Mouse (Mus musculus): ENCODE data around the gene Ctbp2. TPM values are rescaled to one million over a fixed set of nuclear protein-coding genes. Genes with fewer than 3 reads are reported as not detected.

Gene Ctbp2
- polyA plus RNA-seq, 1 experiment from 2014 or later = 60.2 TPM

DNA sequence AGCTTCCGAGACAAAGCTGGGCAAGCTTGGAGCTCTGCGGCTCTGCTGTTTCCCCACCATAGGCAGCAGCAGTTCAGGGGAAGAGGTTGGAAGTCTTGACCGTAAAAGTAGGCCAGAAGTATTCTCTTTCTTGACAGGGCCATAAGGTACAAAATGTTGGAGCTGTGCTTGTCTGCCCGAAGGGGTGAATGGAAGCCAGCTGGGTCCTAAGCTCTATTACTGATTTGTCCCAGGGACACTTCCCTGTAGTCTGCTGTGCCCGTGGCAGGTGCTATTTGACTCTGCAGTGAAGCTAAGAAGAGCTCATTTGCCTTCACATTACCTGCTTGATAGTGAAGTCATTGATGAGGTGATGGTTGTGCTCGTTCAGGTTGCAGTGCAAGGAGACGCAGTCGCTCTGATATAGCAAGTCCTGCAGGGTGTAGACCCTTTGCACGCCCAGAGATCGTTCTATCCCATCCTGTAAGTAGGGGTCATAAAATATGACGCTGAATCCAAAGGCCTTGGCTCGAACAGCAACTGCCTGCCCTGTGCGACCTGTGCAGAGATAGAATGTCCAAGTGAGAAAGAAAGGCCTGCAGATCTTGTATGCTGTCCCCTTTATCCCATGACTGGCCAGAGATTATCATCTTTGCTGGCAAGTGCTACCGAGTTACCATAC is 132.8 kb downstream of the Ctbp2 start:
- H3K9me3 ChIP-seq = no peaks in the 10 kb centered on the region
- ATAC-seq (replicated peaks) = no peak
- no peak overlapping the region for H3K27ac ChIP-seq
- no peak overlapping the region for H3K4me3 ChIP-seq
- no peaks in the 10 kb centered on the region for H3K27me3 ChIP-seq (replicated peaks)
- H3K36me3 ChIP-seq (replicated peaks) = peaks cover 14% of the 10 kb centered on the region
- peaks cover 10% of the 10 kb centered on the region; the same call in 1 of the 2 replicates for H3K4me1 ChIP-seq
- no peak overlapping the region for H3K9ac ChIP-seq
- 93% methylated on average over 14 of the region's 14 CpGs for WGBS
- H3K4me2 ChIP-seq = no peak overlapping the region

DNA sequence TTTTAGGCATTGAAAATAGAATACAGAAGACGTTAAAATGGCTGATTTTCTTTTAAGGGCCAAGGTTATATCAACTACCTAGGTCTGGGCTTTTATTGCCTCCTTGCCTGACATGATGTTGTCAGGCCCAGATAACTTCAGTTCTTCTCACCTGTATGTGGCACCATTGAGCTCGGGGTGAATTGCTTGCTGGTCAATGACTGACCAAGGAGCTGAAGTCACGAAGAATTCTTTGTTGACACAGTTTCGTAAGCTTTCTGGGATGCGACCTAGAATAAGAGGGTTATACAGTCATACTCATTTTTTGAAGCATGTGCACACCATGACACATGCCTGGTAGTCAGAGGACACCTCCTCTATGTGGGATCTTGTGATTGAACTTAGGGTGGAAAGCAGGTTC is 134.3 kb downstream of the Ctbp2 start:
- ATAC-seq (replicated peaks) = no peak
- no peaks in the 10 kb centered on the region for H3K27me3 ChIP-seq (replicated peaks)
- no peak overlapping the region for H3K4me2 ChIP-seq
- WGBS = 92% methylated on average over 5 of the region's 5 CpGs
- peaks cover 6% of the 10 kb centered on the region; the same call in 1 of the 2 replicates for H3K4me1 ChIP-seq
- H3K9ac ChIP-seq = no peak overlapping the region
- no peaks in the 10 kb centered on the region for H3K9me3 ChIP-seq
- H3K27ac ChIP-seq = no peak overlapping the region
- H3K4me3 ChIP-seq = no peak overlapping the region
- peaks cover 14% of the 10 kb centered on the region for H3K36me3 ChIP-seq (replicated peaks)

DNA sequence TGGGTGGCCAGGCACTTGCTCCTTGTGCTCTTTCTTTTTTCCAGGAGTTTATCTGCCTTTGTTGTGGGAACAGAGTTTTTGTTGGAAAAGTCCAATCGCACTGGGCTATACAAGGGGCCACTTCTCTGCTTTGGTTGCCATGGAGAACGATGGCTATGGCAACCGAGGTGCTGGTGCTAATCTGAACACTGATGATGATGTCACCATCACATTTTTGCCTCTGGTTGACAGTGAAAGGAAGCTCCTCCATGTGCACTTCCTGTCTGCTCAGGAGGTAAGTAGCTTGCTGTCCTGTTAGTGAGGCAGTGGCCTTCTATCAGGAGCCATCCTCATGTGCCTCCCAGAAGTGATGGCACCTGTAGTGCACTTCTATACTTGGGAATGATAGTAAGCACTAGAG is 141.5 kb downstream of the Ctbp2 start:
- no peak overlapping the region for H3K4me2 ChIP-seq
- no peak overlapping the region for H3K9ac ChIP-seq
- H3K4me3 ChIP-seq = no peak overlapping the region
- H3K9me3 ChIP-seq = no peaks in the 10 kb centered on the region
- H3K27me3 ChIP-seq (replicated peaks) = no peaks in the 10 kb centered on the region
- no peak overlapping the region for H3K27ac ChIP-seq
- WGBS = 30% methylated on average over 3 of the region's 3 CpGs
- peaks cover 11% of the 10 kb centered on the region; the same call in 1 of the 2 replicates for H3K36me3 ChIP-seq (replicated peaks)
- H3K4me1 ChIP-seq = no peaks in the 10 kb centered on the region
- ATAC-seq (replicated peaks) = no peak

DNA sequence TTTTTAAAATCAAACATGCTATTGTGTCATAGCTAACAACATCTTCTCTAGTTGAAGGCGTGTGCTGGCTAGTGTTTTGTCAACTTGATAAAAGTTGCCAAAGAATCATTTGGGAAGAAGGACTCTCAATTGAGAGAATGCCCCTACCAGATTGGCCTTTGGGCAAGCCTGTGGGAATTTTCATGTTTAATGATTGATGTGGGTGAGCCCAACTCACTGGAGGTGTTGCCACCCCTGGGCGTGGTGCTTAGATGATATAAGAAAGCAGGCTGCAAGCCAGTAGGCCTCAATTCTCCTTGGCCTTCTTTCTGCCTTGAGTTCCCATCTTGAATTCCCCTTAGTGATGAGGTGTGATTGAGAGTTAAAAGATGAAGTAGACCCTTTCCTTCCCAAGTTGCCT is 146.2 kb downstream of the Ctbp2 start:
- peaks cover 13% of the 10 kb centered on the region; the same call in 1 of the 2 replicates for H3K36me3 ChIP-seq (replicated peaks)
- ATAC-seq (replicated peaks) = no peak
- whole genome bisulfite sequencing = 99% methylated on average over 2 of the region's 2 CpGs

DNA sequence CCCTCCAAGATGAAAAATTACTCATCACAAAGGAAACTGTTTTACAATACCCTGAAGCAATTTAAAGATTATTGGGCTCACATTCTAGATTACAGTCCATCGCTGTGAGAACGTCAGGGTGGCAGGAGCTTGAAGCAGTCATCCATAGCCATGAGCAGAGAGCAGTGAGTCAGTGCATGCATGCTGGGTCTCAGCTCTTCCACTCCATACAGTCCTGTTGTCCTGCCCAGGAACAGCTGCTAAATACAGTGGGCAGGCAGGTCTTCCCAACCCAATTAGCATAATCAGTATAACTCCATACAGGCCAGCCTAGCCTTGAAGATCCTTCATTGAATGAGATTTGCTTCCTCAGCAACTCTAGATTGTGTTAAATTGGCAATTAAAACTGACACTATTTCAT is 148.1 kb downstream of the Ctbp2 start:
- Histone ChIP-seq H3K27ac (no peak overlapping the region), H3K9ac (no peak overlapping the region), H3K4me2 (no peak overlapping the region), H3K4me1 (no peaks in the 10 kb centered on the region), H3K27me3 (replicated peaks) (no peaks in the 10 kb centered on the region), H3K4me3 (no peak overlapping the region), H3K9me3 (no peaks in the 10 kb centered on the region), H3K36me3 (replicated peaks) (0 out of 2 replicates have a peak, but pooled peaks cover 5% of the 10 kb centered on the region)
- WGBS = 71% methylated on average over 2 of the region's 2 CpGs
- ATAC-seq (replicated peaks) = no peak

More for the DNA sequence above, 146.2 kb downstream of the Ctbp2 start:
- H3K4me2 ChIP-seq = no peak overlapping the region
- no peaks in the 10 kb centered on the region for H3K27me3 ChIP-seq (replicated peaks)
- H3K27ac ChIP-seq = no peak overlapping the region
- H3K4me3 ChIP-seq = no peak overlapping the region
- H3K4me1 ChIP-seq = no peaks in the 10 kb centered on the region
- no peaks in the 10 kb centered on the region for H3K9me3 ChIP-seq
- H3K9ac ChIP-seq = no peak overlapping the region

DNA sequence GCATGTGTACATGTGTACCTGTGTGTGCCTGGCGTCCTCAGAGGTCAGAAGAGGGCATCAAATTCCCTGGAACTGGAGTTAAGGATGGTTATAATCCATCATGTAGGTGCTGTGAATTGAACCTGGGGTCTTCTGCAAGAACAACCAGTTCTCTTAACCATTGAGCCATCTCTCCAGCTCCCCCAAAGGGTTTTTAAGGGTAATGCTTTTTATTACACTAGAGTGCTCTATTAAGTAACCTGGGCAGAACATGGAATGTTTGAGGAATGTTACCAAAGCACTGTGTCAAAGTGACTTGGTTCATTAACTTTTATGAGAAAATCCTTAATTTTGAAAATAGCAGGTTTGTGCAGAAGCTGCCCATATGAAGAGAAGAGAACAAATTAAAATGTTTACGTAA is 152.1 kb downstream of the Ctbp2 start:
- ATAC-seq (replicated peaks) = no peak
- 96% methylated on average over 2 of the region's 2 CpGs for WGBS

DNA sequence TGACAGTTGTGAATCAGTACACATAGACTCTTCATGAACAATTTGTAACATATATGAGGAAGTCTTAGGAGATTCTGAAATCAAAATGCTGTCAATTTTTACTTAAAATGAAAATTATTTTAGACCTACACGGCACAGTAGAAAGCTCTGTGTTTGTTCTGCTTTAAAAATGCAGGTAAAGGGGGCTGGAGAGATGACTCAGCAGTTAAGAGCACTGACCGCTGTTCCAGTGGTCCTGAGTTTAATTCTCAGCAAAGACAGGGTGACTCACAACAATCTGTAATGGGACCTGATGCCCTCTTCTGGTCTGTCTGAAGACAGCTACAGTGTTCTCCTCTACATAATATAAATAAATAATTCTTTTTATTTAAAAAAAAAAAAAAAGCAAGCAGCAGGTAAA is 158.4 kb downstream of the Ctbp2 start:
- Histone ChIP-seq H3K36me3 (replicated peaks) (0 out of 2 replicates have a peak, but pooled peaks cover 3% of the 10 kb centered on the region), H3K4me1 (no peaks in the 10 kb centered on the region), H3K4me3 (no peak overlapping the region), H3K4me2 (no peak overlapping the region), H3K27ac (no peak overlapping the region), H3K27me3 (replicated peaks) (no peaks in the 10 kb centered on the region), H3K9ac (no peak overlapping the region), H3K9me3 (no peaks in the 10 kb centered on the region)
- 84% methylated on average over 2 of the region's 2 CpGs for WGBS
- no peak for ATAC-seq (replicated peaks)

More for the DNA sequence above, 152.1 kb downstream of the Ctbp2 start:
- Histone ChIP-seq H3K9me3 (no peaks in the 10 kb centered on the region), H3K27me3 (replicated peaks) (no peaks in the 10 kb centered on the region), H3K4me1 (no peaks in the 10 kb centered on the region), H3K4me2 (no peak overlapping the region), H3K27ac (no peak overlapping the region), H3K36me3 (replicated peaks) (0 out of 2 replicates have a peak, but pooled peaks cover 5% of the 10 kb centered on the region), H3K9ac (no peak overlapping the region), H3K4me3 (no peak overlapping the region)

DNA sequence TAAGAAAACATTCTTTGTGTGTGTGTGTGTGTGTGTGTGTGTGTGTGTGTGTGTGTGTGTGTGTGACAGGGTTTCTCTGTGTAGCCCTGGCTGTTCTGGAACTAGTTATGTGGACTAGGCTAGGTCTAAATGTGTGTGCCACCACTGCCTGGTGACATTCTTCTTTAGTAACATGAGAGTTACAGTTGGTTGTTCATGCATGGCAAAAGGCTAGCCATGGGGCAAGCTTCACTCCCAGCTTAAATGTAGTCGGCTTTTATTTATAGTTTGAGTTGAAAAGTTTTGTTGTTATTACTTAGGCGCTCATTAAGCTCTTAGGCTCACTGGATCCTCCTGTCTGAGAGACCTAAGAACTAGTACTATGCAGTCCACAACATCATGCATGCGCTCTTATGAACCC is 159.8 kb downstream of the Ctbp2 start:
- no peaks in the 10 kb centered on the region for H3K9me3 ChIP-seq
- H3K9ac ChIP-seq = no peak overlapping the region
- H3K36me3 ChIP-seq (replicated peaks) = 0 out of 2 replicates have a peak, but pooled peaks cover 3% of the 10 kb centered on the region
- no peak overlapping the region for H3K4me2 ChIP-seq
- WGBS = 84% methylated on average over 3 of the region's 3 CpGs
- ATAC-seq (replicated peaks) = no peak
- H3K27me3 ChIP-seq (replicated peaks) = no peaks in the 10 kb centered on the region
- no peaks in the 10 kb centered on the region for H3K4me1 ChIP-seq
- no peak overlapping the region for H3K4me3 ChIP-seq
- H3K27ac ChIP-seq = no peak overlapping the region

DNA sequence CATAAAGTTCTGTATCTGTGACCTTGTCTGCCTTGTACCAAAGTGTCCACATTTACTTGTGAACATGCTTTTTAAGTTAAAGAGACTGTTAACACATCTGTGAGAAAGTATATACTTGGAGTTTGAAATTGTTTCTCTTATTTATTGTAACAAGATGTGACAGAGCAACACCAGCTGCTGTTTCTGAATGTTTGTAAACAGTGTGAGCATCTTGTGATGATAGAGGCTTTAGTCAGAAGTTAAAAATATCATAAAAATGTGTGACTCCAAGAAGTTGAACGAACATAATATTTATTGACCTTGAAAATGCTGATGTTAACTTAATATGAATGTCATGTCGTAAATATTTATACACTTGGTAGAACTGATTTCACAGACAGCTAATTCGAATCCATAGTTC is 173.5 kb downstream of the Ctbp2 start:
- Histone ChIP-seq H3K9me3 (no peaks in the 10 kb centered on the region), H3K4me1 (no peaks in the 10 kb centered on the region), H3K27ac (no peak overlapping the region), H3K4me3 (no peak overlapping the region), H3K9ac (no peak overlapping the region), H3K4me2 (no peak overlapping the region), H3K27me3 (replicated peaks) (no peaks in the 10 kb centered on the region), H3K36me3 (replicated peaks) (no peaks in the 10 kb centered on the region)
- 94% methylated on average over 3 of the region's 3 CpGs for WGBS
- ATAC-seq (replicated peaks) = no peak

DNA sequence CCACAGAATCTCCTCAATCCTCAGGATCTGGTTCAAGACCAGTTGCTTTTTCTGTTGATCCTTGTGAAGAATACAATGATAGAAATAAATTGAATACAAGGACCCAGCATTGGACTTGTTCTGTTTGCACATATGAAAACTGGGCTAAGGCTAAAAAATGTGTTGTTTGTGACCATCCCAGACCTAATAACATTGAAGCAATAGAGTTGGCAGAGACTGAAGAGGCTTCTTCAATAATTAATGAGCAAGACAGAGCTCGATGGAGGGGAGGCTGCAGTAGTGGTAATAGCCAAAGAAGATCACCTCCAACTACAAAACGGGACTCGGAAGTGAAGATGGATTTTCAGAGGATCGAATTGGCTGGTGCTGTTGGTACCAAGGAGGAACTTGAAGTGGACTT is 174.2 kb downstream of the Ctbp2 start:
- Histone ChIP-seq H3K4me3 (no peak overlapping the region), H3K27me3 (replicated peaks) (no peaks in the 10 kb centered on the region), H3K9ac (no peak overlapping the region), H3K4me1 (no peaks in the 10 kb centered on the region), H3K27ac (no peak overlapping the region), H3K9me3 (no peaks in the 10 kb centered on the region), H3K36me3 (replicated peaks) (no peaks in the 10 kb centered on the region), H3K4me2 (no peak overlapping the region)
- no peak for ATAC-seq (replicated peaks)
- WGBS = 85% methylated on average over 4 of the region's 4 CpGs

DNA sequence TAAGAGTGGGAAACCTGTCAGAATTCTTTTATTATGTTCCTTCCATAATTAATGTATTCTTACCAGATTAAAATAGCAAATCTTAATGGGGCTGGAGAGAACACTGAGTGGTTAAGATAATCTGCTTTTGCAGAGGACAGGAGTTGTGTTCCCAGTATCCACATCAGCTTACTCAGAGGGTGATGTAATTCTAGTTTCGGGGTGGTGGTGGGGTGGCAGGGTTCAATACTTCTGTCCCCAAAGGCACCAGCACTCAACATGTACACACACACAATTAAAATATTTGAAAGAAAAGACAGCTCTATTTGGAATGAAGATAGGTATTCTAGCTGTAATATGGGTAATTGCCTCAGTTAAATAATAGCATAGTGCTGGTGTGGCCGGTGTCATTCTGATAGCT is 183.6 kb downstream of the Ctbp2 start:
- ATAC-seq (replicated peaks) = no peak
- 91% methylated on average over 2 of the region's 2 CpGs for WGBS
- Histone ChIP-seq H3K36me3 (replicated peaks) (no peaks in the 10 kb centered on the region), H3K27ac (no peak overlapping the region), H3K4me1 (no peaks in the 10 kb centered on the region), H3K27me3 (replicated peaks) (no peaks in the 10 kb centered on the region), H3K4me2 (no peak overlapping the region), H3K9me3 (no peaks in the 10 kb centered on the region), H3K4me3 (no peak overlapping the region), H3K9ac (no peak overlapping the region)

DNA sequence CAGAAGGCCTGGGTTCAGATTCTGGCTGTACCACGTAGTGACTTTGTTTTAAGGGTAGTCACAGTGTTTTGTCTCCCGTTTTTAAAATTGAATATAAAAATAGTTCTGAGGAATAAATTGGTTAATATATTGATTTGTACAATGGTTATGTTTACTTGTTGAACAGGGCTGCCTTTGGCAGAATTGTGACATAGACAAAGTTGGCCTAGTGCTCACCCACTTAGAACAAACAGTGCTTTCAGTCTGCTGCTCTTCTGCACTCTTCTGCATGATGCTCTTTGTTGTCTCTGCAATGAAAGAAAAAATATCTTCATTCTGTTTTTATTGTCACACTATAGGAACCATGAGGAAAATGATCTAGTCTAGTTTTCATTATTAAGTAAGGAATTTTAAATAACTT is 185.0 kb downstream of the Ctbp2 start:
- Histone ChIP-seq H3K36me3 (replicated peaks) (no peaks in the 10 kb centered on the region), H3K9me3 (no peaks in the 10 kb centered on the region), H3K9ac (no peak overlapping the region), H3K4me1 (0 out of 2 replicates have a peak, but pooled peaks cover 2% of the 10 kb centered on the region), H3K27ac (no peak overlapping the region), H3K4me2 (no peak overlapping the region), H3K4me3 (no peak overlapping the region), H3K27me3 (replicated peaks) (no peaks in the 10 kb centered on the region)
- 91% methylated on average over 2 of the region's 2 CpGs for WGBS
- ATAC-seq (replicated peaks) = no peak
